Mouse (Mus musculus) G1E (cell line): ENCODE measurements at regions not wholly inside any gene's neighbourhood (a gene's known extent, or its start where the extent isn't known, plus 50 kb on each side); places are given as distances from the start of the nearest gene placed in this dataset.

Source experiments
- CTCF ChIP-seq: IDR thresholded peaks from 2 replicates; pipeline ENCODE4 v1.5.1; 2012; ENCODE audit warnings: low read depth, low read length, inconsistent platforms, mixed read lengths
- GATA1 ChIP-seq: IDR thresholded peaks from 2 replicates; pipeline ENCODE4 v1.6.1; 2012; ENCODE audit warnings: borderline replicate concordance, low read length, inconsistent platforms, mixed read lengths
- TAL1 ChIP-seq: conservative IDR thresholded peaks from 2 replicates; pipeline ENCODE4 v1.6.1; 2012; ENCODE audit warnings: low read depth, low read length, inconsistent platforms, mixed read lengths

- TF ChIP-seq CTCF (no peak), GATA1 (no peak), TAL1 (no peak)
These were observed 100.4 kb upstream of the Klf7 start for GRCm38 (mm10) chr1:64222475-64222874.
